Mouse (Mus musculus) cerebellum, postnatal 4 days (tissue): ENCODE results near the gene Ins2.

Experiments
- DNase-seq, 2 experiments: peaks; one replicate each; pipeline ENCODE4 v3.0.0; 2022; ENCODE audit warnings: low spot score in 2 of 2, mixed read lengths in 1 of 2

The Ins2 gene

GRCm38 (mm10) chr7:142743281-142743680 lies at the start of gene Ins2:
TSS of gene Ins2 (minus strand) at chr7:142743381.
- DNase-seq: no peak

- no peak for DNase-seq
Observed at GRCm38 (mm10) chr7:142792650-142793275, 49.6 kb upstream of the Ins2 start.

GRCm38 (mm10) chr7:142789667-142790066 lies 46.5 kb upstream of the Ins2 start:
- DNase-seq: no peak

- DNase-seq: peak in 1 of 2 experiments; percentile 29
Observed at GRCm38 (mm10) chr7:142737772-142738171, 5.4 kb downstream of the Ins2 start.

- peak in 1 of 2 experiments; percentile 24 for DNase-seq
Observed at GRCm38 (mm10) chr7:142736943-142737490, 6.2 kb downstream of the Ins2 start.

- DNase-seq: no peak
Observed at GRCm38 (mm10) chr7:142725973-142726372, 17.2 kb downstream of the Ins2 start.

- peak in 1 of 2 experiments; percentile 16 for DNase-seq
Observed at GRCm38 (mm10) chr7:142720725-142721124, 22.5 kb downstream of the Ins2 start.

- DNase-seq: peak; percentile 25 to 68
Observed at GRCm38 (mm10) chr7:142714783-142715498, 28.2 kb downstream of the Ins2 start.

GRCm38 (mm10) chr7:142706873-142707272 lies 36.3 kb downstream of the Ins2 start:
- no peak for DNase-seq

- no peak for DNase-seq
Observed at GRCm38 (mm10) chr7:142699334-142699860, 43.8 kb downstream of the Ins2 start.

GRCm38 (mm10) chr7:142678611-142679010 lies 64.6 kb downstream of the Ins2 start:
- DNase-seq: no peak

GRCm38 (mm10) chr7:142675644-142676043 lies 67.5 kb downstream of the Ins2 start:
- peak in 1 of 2 experiments; percentile 66 for DNase-seq

- DNase-seq: no peak
Observed at GRCm38 (mm10) chr7:142675141-142675540, 68.0 kb downstream of the Ins2 start.

GRCm38 (mm10) chr7:142672120-142672519 lies 71.1 kb downstream of the Ins2 start:
- peak in 1 of 2 experiments; percentile 72 for DNase-seq

GRCm38 (mm10) chr7:142671067-142671466 lies 72.1 kb downstream of the Ins2 start:
- DNase-seq: no peak

- DNase-seq: no peak
Observed at GRCm38 (mm10) chr7:142669751-142670625, 73.2 kb downstream of the Ins2 start, which contains the start of gene Gm49394. TSS of gene Gm49394 (minus strand) at chr7:142669942.

GRCm38 (mm10) chr7:142668328-142668727 lies 74.9 kb downstream of the Ins2 start:
- DNase-seq: no peak

- DNase-seq: no peak
Observed at GRCm38 (mm10) chr7:142667521-142667920, 75.7 kb downstream of the Ins2 start.

- DNase-seq: peak in 1 of 2 experiments; percentile 13
Observed at GRCm38 (mm10) chr7:142666659-142667058, 76.5 kb downstream of the Ins2 start, which contains the start of gene Igf2. TSS of gene Igf2 (minus strand) at chr7:142666816.

- DNase-seq: peak in 1 of 2 experiments; percentile 15
Observed at GRCm38 (mm10) chr7:142666109-142666508, 77.1 kb downstream of the Ins2 start.

- DNase-seq: peak in 1 of 2 experiments; percentile 16
Observed at GRCm38 (mm10) chr7:142665364-142665763, 77.8 kb downstream of the Ins2 start.
